Mouse (Mus musculus): ENCODE measurements around the gene Parn.

Gene Parn

GRCm38 (mm10) chr16:13549976-13550375 is 118.0 kb downstream of the Parn start:
- DNase-seq = no peak

GRCm38 (mm10) chr16:13541816-13542215 is 126.2 kb downstream of the Parn start:
- no peak for DNase-seq

- no peak for DNase-seq
These were observed 126.7 kb downstream of the Parn start for GRCm38 (mm10) chr16:13541121-13541747.

GRCm38 (mm10) chr16:13538933-13539648 is 128.9 kb downstream of the Parn start:
- no peak for DNase-seq

GRCm38 (mm10) chr16:13538213-13538932 is 129.6 kb downstream of the Parn start:
- DNase-seq = peak; percentile 76

GRCm38 (mm10) chr16:13536404-13536803 is 131.6 kb downstream of the Parn start:
- DNase-seq = no peak

GRCm38 (mm10) chr16:13535856-13536255 is 132.1 kb downstream of the Parn start:
- DNase-seq = no peak

GRCm38 (mm10) chr16:13532840-13533239 is 135.1 kb downstream of the Parn start:
- no peak for DNase-seq

- no peak for DNase-seq
These were observed 136.7 kb downstream of the Parn start for GRCm38 (mm10) chr16:13531279-13531678.

GRCm38 (mm10) chr16:13521359-13521758 is 146.6 kb downstream of the Parn start:
- DNase-seq = no peak

- no peak for DNase-seq
These were observed 147.7 kb downstream of the Parn start for GRCm38 (mm10) chr16:13520301-13520700.

GRCm38 (mm10) chr16:13516214-13516613 is 151.8 kb downstream of the Parn start:
- no peak for DNase-seq

GRCm38 (mm10) chr16:13515524-13515923 is 152.4 kb downstream of the Parn start:
- no peak for DNase-seq

GRCm38 (mm10) chr16:13505055-13505454 is 162.9 kb downstream of the Parn start:
- no peak for DNase-seq

GRCm38 (mm10) chr16:13504476-13504875 is 163.5 kb downstream of the Parn start:
- DNase-seq = no peak

GRCm38 (mm10) chr16:13498923-13499322 is 169.0 kb downstream of the Parn start:
- no peak for DNase-seq

GRCm38 (mm10) chr16:13493981-13494380 is 174.0 kb downstream of the Parn start:
- DNase-seq = peak; percentile 35

- DNase-seq = no peak
These were observed 175.0 kb downstream of the Parn start for GRCm38 (mm10) chr16:13492996-13493395.

- DNase-seq = no peak
These were observed 176.2 kb downstream of the Parn start for GRCm38 (mm10) chr16:13491776-13492175.
